Mouse (Mus musculus): ENCODE results near the gene Jag2.
A peak's percentile ranks its signal among the peaks of the same experiment; 100 is the strongest.

The Jag2 gene

GRCm38 (mm10) chr12:112961428-112961827 is 31.9 kb upstream of the Jag2 start:
- Histone ChIP-seq H3K4me3 (replicated peaks; ENCODE audit: low read length) (no peak overlapping the region), H3K36me3 (ENCODE audit: insufficient read depth, low read length) (peaks cover 96% of the 10 kb centered on the region), H3K4me1 (replicated peaks; ENCODE audit: low read depth, low read length) (peaks cover 5% of the 10 kb centered on the region), H3K27me3 (ENCODE audit: insufficient read depth, low read length) (no peaks in the 10 kb centered on the region), H3K9me3 (ENCODE audit: low read length) (no peaks in the 10 kb centered on the region)
- TF ChIP-seq NANOG (IDR thresholded peaks at IDR 0.05; ENCODE audit: borderline replicate concordance, low read length) (no peak), CTCF (conservative IDR thresholded peaks at IDR 0.05; ENCODE audit: low read length) (no peak), POU5F1 (IDR thresholded peaks at IDR 0.05; ENCODE audit: borderline replicate concordance, low read length) (no peak)

- Histone ChIP-seq H3K4me3 (replicated peaks; ENCODE audit: low read length) (no peak overlapping the region), H3K4me1 (replicated peaks; ENCODE audit: low read depth, low read length) (peaks cover 7% of the 10 kb centered on the region), H3K36me3 (ENCODE audit: insufficient read depth, low read length) (peaks cover 84% of the 10 kb centered on the region), H3K27me3 (ENCODE audit: insufficient read depth, low read length) (no peaks in the 10 kb centered on the region), H3K9me3 (ENCODE audit: low read length) (no peaks in the 10 kb centered on the region)
- TF ChIP-seq CTCF (conservative IDR thresholded peaks at IDR 0.05; ENCODE audit: low read length): no peak
- no peak for TF ChIP-seq NANOG (IDR thresholded peaks at IDR 0.05; ENCODE audit: borderline replicate concordance, low read length)
- TF ChIP-seq POU5F1 (IDR thresholded peaks at IDR 0.05; ENCODE audit: borderline replicate concordance, low read length): no peak
Observed at GRCm38 (mm10) chr12:112959421-112959820, 29.8 kb upstream of the Jag2 start.

GRCm38 (mm10) chr12:112958303-112958702 is 28.7 kb upstream of the Jag2 start:
- no peak overlapping the region for H3K4me3 ChIP-seq (replicated peaks; ENCODE audit: low read length)
- H3K36me3 ChIP-seq (ENCODE audit: insufficient read depth, low read length): peaks cover 73% of the 10 kb centered on the region
- H3K9me3 ChIP-seq (ENCODE audit: low read length): no peaks in the 10 kb centered on the region
- no peaks in the 10 kb centered on the region for H3K27me3 ChIP-seq (ENCODE audit: insufficient read depth, low read length)
- peaks cover 7% of the 10 kb centered on the region for H3K4me1 ChIP-seq (replicated peaks; ENCODE audit: low read depth, low read length)
- 0 out of 2 replicates have a peak, but pooled peaks have one; percentile 7 for TF ChIP-seq CTCF (conservative IDR thresholded peaks at IDR 0.05; ENCODE audit: low read length)
- no peak for TF ChIP-seq NANOG (IDR thresholded peaks at IDR 0.05; ENCODE audit: borderline replicate concordance, low read length)
- no peak for TF ChIP-seq POU5F1 (IDR thresholded peaks at IDR 0.05; ENCODE audit: borderline replicate concordance, low read length)

- H3K4me3 ChIP-seq (replicated peaks; ENCODE audit: low read length): no peak overlapping the region
- TF ChIP-seq NANOG (IDR thresholded peaks at IDR 0.05; ENCODE audit: borderline replicate concordance, low read length) (no peak), CTCF (conservative IDR thresholded peaks at IDR 0.05; ENCODE audit: low read length) (peak; percentile 89), POU5F1 (IDR thresholded peaks at IDR 0.05; ENCODE audit: borderline replicate concordance, low read length) (no peak)
- H3K27me3 ChIP-seq (ENCODE audit: insufficient read depth, low read length): peaks cover 18% of the 10 kb centered on the region
- peaks cover 12% of the 10 kb centered on the region for H3K4me1 ChIP-seq (replicated peaks; ENCODE audit: low read depth, low read length)
- H3K36me3 ChIP-seq (ENCODE audit: insufficient read depth, low read length): peaks cover 48% of the 10 kb centered on the region
- H3K9me3 ChIP-seq (ENCODE audit: low read length): no peaks in the 10 kb centered on the region
Observed at GRCm38 (mm10) chr12:112955800-112956199, 26.2 kb upstream of the Jag2 start.

GRCm38 (mm10) chr12:112952926-112953565 is 23.5 kb upstream of the Jag2 start:
- Histone ChIP-seq H3K9me3 (ENCODE audit: low read length) (no peaks in the 10 kb centered on the region), H3K4me1 (replicated peaks; ENCODE audit: low read depth, low read length) (peaks cover 31% of the 10 kb centered on the region), H3K27me3 (ENCODE audit: insufficient read depth, low read length) (peaks cover 44% of the 10 kb centered on the region), H3K4me3 (replicated peaks; ENCODE audit: low read length) (no peak overlapping the region), H3K36me3 (ENCODE audit: insufficient read depth, low read length) (peaks cover 23% of the 10 kb centered on the region)
- no peak for TF ChIP-seq NANOG (IDR thresholded peaks at IDR 0.05; ENCODE audit: borderline replicate concordance, low read length)
- no peak for TF ChIP-seq POU5F1 (IDR thresholded peaks at IDR 0.05; ENCODE audit: borderline replicate concordance, low read length)
- no peak for TF ChIP-seq CTCF (conservative IDR thresholded peaks at IDR 0.05; ENCODE audit: low read length)

GRCm38 (mm10) chr12:112952433-112952832 is 22.9 kb upstream of the Jag2 start:
- H3K36me3 ChIP-seq (ENCODE audit: insufficient read depth, low read length): peaks cover 17% of the 10 kb centered on the region
- H3K9me3 ChIP-seq (ENCODE audit: low read length): no peaks in the 10 kb centered on the region
- H3K4me3 ChIP-seq (replicated peaks; ENCODE audit: low read length): no peak overlapping the region
- H3K27me3 ChIP-seq (ENCODE audit: insufficient read depth, low read length): peaks cover 44% of the 10 kb centered on the region
- no peak for TF ChIP-seq NANOG (IDR thresholded peaks at IDR 0.05; ENCODE audit: borderline replicate concordance, low read length)
- TF ChIP-seq POU5F1 (IDR thresholded peaks at IDR 0.05; ENCODE audit: borderline replicate concordance, low read length): no peak
- no peak for TF ChIP-seq CTCF (conservative IDR thresholded peaks at IDR 0.05; ENCODE audit: low read length)
- peaks cover 37% of the 10 kb centered on the region for H3K4me1 ChIP-seq (replicated peaks; ENCODE audit: low read depth, low read length)

GRCm38 (mm10) chr12:112951150-112951842 is 21.7 kb upstream of the Jag2 start:
- H3K4me1 ChIP-seq (replicated peaks; ENCODE audit: low read depth, low read length): peaks cover 48% of the 10 kb centered on the region
- peaks cover 44% of the 10 kb centered on the region for H3K27me3 ChIP-seq (ENCODE audit: insufficient read depth, low read length)
- H3K9me3 ChIP-seq (ENCODE audit: low read length): no peaks in the 10 kb centered on the region
- peaks cover 7% of the 10 kb centered on the region; the same call in 1 of the 2 replicates for H3K36me3 ChIP-seq (ENCODE audit: insufficient read depth, low read length)
- TF ChIP-seq CTCF (conservative IDR thresholded peaks at IDR 0.05; ENCODE audit: low read length) (no peak), NANOG (IDR thresholded peaks at IDR 0.05; ENCODE audit: borderline replicate concordance, low read length) (no peak), POU5F1 (IDR thresholded peaks at IDR 0.05; ENCODE audit: borderline replicate concordance, low read length) (no peak)
- no peak overlapping the region; the same call in 1 of the 2 replicates for H3K4me3 ChIP-seq (replicated peaks; ENCODE audit: low read length)

- Histone ChIP-seq H3K9me3 (ENCODE audit: low read length) (no peaks in the 10 kb centered on the region), H3K4me1 (replicated peaks; ENCODE audit: low read depth, low read length) (peaks cover 52% of the 10 kb centered on the region), H3K4me3 (replicated peaks; ENCODE audit: low read length) (peak overlapping the region; percentile 89), H3K36me3 (ENCODE audit: insufficient read depth, low read length) (0 out of 2 replicates have a peak, but pooled peaks cover 7% of the 10 kb centered on the region), H3K27me3 (ENCODE audit: insufficient read depth, low read length) (peaks cover 46% of the 10 kb centered on the region)
- TF ChIP-seq NANOG (IDR thresholded peaks at IDR 0.05; ENCODE audit: borderline replicate concordance, low read length): no peak
- no peak for TF ChIP-seq CTCF (conservative IDR thresholded peaks at IDR 0.05; ENCODE audit: low read length)
- no peak for TF ChIP-seq POU5F1 (IDR thresholded peaks at IDR 0.05; ENCODE audit: borderline replicate concordance, low read length)
Observed at GRCm38 (mm10) chr12:112950761-112951129, 21.2 kb upstream of the Jag2 start.

Measured in E14TG2a.4 (cell line).